Mouse (Mus musculus): ENCODE data around the gene Mtmr4.

The Mtmr4 gene

DNA sequence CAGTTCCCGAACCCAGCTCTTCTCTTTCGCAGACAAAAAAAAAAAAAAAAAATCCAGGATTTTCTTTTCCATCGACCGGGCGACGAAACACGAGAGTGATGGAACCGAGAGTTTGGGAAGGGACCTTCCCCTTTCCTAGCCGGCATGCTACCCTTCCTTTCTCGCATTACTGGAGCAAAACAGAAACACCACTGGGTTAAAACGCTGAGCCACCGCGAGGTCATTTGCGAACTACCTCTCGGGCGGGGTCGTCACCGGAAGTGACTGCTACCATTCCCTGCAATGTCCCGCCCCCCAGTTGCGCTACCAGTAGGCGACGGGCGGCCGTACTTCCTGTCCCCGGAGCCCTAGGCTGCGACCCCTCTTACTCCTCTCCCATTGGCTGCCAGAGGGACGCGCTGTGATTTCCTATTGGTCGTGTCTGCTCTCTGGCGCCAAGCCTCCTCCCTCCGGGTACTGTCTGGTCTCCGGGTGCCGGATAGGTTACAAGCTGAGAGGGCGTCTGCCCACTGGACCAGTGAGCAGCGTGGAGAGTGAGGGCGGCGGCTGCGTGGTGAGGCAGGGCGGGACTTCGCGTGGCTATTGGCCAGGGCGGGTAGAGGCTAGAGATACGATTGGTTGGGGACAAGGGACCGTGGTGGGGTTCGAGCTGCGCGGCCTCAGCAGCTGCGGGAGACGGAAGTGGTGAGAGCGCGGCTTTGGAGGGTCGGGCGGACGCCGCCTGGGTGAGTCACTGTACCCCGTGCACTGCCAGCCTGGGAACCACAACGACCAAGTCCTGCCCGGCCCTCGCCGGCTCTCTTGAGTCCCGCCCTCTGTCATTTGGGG lies at the start of gene Mtmr4:
Gene Mtmr4 (plus strand): TSS at position 637 of the 828 bp plus-strand sequence.
- peak; percentile 99 to 100 for DNase-seq

DNA sequence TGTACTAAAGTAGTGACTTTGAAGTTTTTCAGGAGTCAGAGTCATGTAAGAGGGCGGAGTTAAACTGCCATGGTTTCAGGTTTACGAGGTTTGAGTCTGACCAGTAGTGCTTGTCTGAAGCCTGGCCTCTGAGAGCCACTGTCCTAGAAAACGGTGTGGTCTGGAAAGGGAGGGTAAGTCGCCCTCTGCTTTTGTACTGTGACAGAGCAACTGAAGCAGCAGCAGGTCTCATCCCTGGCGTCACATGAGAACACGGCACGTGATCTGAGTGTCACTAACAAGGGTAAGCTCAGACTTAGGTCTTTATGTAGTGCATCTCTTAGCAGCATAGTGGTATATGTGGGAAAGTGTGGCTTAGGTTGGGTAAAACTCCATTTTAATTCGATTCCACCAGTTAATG lies 49.7 kb upstream of the Mtmr4 start:
- no peak for DNase-seq

DNA sequence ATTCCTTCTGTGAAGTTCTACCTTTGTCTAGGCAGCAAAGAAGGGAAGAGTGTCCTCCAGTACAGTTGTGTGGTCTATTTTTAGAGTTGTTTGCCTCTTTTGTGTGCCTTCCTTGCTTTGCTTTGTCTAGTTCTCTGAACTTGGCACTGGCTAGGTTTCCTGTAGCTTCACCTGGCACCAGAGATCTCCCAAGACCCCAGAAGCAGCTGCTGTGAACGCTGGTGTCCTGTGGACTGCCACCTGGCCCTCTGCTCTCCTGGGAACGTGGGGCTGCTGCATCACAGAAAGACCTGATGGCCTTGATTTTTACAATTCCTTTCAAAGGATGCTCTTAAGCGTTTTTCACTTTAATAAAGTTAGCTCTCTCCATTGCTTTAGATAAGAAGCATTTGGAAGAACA lies 49.1 kb upstream of the Mtmr4 start:
- DNase-seq, result no peak

DNA sequence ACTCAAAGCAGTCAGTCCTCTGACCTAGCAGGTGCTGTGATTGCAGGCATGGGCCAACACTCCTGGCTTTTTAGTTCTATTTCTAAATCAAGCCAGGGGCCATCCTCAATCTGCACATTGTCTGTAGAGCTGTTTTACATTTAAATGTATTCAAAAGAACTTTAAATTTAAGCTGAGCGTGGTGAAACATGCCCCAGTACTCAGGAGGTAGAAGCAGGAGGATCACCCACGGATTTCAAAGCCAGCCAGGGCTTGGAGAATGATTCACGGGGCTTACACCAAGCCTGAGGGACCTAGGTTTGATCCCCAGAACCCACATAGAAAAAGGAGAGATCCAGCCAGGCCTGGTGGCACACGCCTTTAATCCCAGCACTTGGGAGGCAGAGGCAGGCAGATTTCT lies 38.6 kb upstream of the Mtmr4 start:
- DNase-seq, result no peak

DNA sequence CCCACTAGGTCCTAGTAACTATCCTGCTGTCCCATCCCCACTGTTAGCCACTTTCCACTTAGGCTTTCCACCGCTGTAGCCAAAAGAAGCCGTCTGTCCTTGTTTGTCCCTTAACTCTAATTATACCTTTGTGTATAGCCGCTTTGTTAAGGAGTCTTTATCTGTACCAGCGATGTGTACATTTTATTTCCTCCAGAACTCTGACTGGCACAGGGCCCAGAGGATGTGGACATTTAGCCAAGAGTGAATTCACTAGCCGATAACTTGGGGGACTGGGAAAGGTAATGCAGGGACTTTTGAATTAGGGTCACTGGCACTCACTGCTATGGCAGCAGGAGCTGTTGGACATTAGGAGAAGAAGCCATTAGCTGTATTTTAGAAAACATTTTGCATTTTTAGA lies 37.6 kb upstream of the Mtmr4 start:
- peak; percentile 72 to 73 for DNase-seq

DNA sequence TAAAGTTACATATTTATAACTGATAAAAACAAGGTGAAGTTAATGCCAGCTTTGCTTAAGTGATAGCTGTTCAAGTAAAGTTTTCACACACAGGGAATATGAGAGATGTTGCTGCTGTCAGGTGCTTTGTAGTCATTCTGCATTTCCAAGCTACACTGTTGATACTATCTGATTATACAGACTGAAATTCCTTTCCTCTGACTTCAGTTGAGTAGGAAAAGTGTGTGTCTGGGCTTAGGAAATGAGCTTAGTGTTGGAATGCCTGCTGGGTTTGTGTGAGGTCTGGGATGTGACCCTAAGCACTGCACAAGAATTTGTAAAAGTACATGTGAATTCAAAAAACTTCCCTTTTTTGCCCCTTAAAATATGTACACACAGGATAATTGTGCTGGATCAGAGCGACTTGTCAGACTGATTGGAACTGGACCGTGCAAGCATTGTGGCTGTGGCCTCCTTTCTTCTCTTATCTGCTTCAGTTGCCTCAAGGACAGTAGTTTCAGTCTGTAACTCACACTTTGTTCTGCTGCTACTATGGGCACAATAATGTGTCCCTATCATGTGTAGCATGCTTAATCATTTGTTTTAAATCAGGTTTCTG lies 36.8 kb upstream of the Mtmr4 start:
- no peak for DNase-seq

DNA sequence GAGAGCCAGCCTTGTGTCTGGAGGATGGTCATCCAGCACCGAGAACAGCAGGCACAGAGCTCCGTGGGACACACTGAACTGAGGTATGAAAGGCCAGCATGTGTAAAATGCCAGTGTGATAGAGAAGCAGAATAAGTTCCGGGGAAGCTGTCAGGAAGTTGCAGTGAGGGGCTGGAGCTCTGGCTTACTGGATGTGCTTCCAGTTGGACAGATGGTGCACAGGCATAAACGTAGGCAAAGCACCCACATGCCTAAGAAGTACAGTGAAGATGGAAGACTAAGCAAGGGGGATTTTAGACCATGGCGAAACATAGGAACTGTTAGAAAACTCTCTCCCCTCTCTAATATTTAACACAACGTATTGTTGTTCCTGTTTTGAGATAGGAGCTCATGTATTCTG lies 30.8 kb upstream of the Mtmr4 start:
- no peak for DNase-seq

DNA sequence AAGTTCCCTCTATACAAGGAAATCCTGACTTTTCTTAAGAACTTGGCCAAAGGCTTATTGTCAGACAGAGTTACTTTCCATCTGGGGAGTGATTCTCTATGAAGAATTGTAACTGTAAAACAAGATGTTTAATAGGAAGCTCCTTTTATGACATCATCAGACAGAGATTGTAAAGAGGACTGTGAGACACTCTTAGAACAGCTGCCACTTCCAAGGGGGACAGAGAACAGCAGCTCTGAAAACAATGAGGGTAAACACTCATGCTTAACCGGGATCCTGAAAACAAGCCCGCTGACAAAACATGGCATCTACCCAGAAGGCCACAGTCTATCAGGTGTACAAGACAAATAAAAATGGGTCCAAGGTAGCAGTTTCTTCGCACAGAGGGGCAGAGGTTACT lies 25.5 kb upstream of the Mtmr4 start, which contains the start of gene Gm11492:
Gene Gm11492 (plus strand): TSS at position 153 of the 400 bp plus-strand sequence.
- DNase-seq, result no peak

DNA sequence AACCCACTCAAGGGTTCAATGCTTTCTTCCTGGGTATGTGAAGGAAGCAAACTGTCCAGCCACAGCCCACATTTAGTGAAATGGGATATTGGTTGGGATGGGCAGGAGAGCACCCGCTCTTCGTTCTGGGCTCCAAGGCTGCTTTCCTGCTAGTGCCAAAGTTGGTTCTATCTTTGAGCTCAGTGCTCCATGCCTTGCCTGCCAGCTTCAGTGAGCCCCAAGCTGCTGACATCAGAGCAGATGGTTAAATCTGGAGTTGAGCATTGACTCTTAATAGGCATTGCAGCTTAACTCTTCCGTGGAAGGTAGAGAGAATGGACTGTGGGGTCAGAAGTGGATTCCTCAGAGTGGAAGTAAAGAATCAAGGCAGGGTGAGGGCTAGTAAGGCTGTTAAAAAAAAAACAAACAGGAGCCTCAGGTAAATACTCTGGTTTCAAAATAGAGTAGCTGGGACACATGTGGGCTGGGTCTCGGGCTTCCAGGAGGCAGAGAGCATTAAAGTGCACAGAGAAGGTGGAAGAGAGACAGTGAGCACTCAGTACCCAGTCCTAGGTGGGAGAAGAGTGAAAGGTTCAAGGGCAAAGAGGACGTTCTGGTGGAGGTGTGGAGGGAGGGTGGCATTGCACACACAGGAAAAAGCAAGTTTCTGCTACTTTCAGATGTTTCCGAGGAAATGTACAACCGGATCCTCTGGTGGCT lies 23.6 kb upstream of the Mtmr4 start, which contains the start of gene Sept4:
Gene Sept4 (plus strand): TSS at position 649 of the 699 bp plus-strand sequence.
- no peak for DNase-seq

DNA sequence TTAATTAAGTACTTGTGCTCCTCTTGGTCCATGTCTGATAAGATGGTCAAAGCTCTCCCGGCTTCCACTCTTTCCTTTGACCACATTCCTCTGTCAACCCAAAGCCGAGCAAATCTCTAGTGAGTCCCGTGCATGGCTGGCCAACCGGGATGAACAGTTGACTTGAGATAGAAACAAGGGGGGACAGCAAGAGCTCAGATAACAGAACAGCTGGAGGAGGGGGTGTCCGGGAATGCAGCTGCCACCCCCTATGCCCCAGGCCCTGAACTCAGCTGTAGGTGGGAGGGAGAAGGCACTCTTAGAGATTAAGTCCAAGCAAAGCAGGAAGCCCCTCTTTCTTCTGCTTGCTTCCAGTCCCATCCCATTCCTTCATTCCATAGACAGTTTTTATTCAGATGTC lies 21.2 kb upstream of the Mtmr4 start:
- DNase-seq, result no peak

DNA sequence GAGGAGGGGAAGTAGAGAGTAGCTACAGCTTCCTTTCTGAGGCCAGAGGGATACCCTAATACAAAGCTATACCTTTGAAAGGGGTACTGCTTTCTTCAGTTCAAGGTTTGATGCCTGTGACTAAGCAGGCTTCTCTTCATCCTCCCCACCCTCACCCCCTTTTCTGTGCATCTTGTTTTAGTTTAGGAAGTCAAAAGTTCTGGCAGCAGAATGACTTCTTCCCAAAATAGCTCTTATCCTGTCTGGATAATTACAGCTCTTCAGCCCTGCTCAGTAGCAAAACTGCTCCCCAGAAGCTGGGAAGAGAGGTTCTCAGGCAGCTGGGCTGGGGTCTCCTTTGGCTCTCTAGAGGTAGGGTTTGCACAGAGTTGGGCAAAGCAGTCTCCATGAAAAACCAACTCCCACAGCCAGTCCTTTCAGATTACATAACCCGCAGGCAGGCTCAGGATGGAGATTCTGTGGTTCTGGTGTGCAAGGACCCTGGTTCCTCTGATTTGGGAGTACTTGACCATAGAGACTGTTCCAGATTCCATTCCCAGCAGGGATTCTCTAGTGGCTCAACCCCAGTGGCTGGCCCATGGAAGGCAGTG lies 20.5 kb upstream of the Mtmr4 start:
- DNase-seq, result no peak

DNA sequence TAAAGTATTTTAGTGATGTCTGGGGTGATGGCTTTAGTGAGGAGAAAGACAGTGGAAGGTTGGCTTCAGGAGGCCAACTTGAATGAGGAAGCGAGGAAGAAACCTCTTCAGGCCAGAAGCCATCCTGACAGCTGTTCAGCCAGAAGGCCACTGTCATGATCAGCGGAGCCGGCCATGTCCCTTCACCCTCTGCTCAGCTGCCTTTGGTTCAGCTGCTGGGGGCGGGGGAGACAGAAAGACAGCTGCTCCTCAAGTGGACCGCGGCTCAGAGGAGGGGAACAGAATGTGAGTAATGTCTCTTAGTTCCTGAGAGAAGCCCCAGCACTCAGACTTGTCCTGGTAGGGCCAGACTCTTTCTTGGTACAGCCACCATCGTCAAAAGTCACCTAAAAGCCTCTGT lies 18.2 kb upstream of the Mtmr4 start:
- DNase-seq, result peak in 1 of 2 experiments; percentile 73

DNA sequence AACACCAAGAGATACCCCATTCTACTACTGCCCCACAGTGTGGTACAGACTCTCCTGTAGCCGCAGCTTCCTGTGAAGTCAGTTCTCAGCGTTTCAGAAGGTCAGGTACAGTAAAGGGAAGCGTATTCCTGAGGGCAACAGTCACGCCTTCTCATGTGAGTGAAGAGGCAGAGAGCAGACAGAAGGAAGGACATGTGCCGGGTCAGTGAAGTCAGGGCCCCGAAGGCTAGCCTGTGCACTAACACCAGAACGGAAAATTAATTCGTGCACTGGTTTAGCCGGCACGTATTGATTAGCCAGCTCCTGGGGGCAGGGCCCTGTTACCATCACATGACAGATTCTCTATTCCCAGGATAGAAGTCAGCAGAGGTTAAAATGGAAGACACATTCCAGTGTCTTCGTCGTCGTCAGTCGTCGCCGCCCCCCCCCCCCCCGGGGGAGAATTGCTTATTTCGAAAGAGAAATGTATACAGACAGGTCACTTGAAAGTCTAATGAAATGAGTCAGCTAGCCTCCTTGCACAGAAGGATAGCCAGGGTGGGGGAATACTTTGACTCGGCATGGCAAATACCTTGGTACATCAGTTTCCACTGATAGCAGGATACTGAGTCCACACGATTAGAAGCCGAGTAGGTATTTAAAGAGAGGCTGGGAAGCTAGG lies 17.3 kb upstream of the Mtmr4 start:
- no peak for DNase-seq

DNA sequence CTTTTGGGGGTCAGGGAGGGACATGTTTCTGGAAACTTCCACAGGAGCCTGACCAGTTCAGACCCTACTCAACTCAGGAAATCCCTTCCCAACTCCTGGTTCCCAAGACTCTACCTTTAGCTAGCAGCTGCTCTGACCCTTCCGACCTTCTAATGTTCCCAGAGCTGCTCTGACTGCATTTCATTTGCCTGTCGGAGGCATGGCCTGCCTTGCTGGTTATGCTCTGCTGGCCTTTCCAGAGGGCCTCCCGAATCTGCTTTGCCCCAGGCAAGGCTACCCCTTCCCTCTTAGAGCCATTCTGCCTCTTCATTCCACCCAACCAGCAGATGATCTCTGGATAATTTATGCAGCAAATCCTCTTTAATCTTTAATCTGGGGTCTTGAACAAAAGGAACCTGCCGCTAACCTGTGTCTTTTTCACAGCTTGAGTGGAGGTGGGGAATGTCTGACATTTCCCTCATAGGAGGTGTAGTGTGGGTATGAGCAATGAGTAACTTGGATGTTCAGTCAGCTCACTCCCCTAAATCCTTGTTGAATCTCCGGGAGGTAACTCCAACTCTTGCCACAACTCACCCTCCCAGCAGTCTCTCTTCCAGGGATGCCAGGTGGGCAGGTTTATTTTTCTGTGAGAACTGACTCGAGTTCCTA lies 14.2 kb upstream of the Mtmr4 start:
- DNase-seq, result peak in 1 of 2 experiments; percentile 11

DNA sequence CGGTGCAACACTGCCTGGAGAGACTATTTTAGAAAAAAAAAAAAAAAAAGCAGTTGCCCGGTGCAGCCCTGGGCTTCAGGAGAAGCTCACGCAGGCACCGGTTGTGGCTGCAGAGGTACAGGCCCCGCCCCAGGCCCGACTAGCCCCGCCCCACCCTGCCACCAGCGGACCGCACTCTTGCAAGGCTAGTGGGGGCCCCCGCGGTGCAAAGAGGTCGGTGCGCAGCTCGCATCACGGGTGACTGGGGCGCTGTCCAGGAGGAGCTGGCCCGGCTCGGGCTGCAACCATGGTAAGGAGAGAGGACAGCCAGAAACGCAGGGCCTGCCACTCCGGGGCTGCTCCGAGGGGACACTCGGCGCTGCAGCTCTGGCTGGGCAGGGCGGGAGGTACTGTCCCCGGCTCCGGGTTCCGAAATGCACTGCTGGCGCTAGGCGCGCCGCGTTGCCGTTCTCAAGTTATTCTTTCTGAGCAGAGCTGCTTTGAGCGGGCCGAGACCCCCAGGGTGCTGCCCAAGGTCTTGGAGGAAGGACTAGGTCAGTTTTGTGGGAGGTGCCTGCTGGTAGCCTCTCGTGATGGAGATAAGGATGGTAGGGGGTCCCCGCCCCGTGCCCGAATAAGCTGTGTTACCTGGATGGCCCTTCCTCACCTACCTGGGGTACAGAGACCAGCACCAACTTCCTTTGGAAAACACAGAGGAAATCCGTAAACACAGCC lies 13.6 kb upstream of the Mtmr4 start:
- peak; percentile 78 to 85 for DNase-seq

DNA sequence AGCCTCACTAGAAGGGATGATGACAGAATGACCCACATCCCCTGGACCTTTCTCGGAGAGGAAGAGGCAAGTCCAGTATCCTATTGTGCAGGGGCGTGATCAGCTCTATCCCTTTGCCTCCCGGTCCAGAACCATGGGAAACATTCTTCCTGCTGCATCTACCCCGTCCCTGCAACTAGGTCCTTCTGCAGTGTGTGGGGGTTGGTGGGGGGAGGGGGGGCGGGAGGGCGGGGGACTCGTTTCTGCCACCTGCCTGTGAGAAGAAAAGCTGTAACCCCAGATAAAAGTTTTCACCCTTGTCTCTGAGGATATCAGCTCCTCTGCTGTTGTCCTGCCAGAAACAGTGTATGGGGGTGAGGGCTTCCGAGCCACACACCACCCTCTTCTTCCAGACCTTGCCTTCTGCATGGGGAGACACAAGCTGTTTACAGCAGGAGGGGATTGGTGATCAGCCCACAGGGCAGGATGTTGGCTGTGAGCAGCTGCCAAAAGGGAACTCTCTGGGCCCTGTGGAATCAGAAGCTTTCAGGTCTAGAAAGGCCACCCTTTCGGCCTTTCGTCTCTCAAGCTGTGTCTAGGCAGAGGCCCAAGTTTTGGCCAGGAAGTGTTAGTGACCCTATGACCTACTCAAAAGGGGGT lies 12.9 kb upstream of the Mtmr4 start:
- DNase-seq, result peak; percentile 57 to 83

DNA sequence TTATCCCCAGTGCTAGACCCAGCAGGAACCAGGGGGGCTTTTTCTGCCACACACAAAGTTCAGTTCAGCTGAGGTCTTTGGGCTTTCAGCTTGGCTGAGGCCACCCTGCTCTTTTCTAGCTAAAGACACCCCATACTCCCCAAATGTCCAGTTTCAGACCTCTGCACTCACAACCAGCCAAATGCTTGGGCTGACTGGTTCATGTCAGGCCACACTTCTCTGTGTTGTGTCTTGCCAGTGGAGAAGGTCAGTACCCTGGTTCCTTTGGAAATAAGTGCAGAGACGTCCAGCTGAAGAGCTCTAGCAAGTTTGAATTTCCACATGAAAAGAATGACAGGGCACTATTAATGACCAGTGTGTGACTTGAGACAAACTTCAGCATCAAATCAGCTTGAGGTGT lies 12.2 kb upstream of the Mtmr4 start:
- peak; percentile 60 to 86 for DNase-seq

DNA sequence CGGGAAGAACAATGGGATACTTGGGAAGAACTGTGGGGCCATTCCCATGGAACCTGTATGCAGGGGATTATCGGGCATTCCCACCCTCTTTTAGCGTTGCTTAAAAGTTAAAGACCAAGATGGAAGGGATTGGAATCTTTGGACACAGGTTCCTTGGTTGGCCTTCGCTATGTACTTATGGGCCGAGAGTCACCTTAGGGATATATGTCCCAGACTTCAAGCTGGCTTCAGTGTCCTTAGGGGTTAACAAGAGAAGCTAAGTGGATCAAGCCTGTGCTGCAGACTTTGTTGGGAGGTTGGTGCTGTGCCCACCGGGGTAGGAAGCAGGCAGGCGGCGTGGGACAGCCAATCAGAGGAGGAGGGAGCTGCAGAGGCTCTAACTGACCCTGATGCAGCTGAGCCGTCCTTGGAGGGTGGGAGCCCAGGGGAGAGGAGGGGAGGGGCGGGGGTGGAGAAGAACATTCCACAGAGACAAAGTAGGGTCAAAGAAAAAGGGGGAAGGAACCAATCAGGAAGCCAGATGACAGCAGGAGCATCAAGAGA lies 11.3 kb upstream of the Mtmr4 start:
- peak in 1 of 2 experiments; percentile 72 for DNase-seq

DNA sequence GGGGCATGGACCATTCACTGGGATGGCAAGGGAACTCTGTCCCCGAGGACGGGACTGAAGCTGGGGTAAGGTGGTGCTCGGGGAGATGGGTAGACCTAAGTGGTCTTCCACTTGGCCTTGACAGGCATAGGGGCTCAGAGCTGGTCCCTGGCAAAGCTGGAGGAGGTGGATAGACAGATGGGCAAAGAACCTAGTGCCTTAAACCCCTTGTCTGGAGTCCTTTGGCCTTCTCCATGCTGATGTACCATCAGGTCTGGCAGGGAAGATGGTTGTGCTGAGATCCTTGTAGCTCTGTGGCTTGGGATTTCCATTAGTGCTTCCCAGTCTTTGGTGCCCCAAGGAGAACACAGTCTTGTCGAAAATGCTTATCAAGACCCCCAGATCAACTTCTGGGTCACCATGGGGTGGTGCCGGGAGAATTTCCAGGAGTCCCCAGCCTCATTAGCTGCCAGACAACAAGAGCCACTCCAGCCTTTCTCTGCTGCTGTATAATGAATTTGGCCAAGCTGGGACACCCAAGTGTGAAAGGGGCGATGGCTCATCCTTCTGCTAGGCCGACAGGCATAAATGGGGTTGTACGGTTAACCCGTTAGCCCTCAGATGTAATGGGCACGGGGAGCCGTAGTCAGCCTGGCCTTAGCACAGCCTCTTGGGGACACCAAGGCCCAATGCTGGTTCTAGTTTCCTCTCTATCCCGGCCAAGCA lies 10.6 kb upstream of the Mtmr4 start:
- DNase-seq, result peak in 1 of 2 experiments; percentile 21
